Mouse (Mus musculus): ENCODE results near the gene Hes6. TPM values are rescaled to one million over a fixed set of nuclear protein-coding genes. Genes with fewer than 3 reads are reported as not detected.

The Hes6 gene
- polyA plus RNA-seq, 1 experiment from 2014 or later = 316 TPM

GRCm38 (mm10) chr1:91367295-91367694, 46.5 kb downstream of the Hes6 start:
- no peak overlapping the region for H3K4me2 ChIP-seq (ENCODE audit: low read depth)
- peaks cover 3% of the 10 kb centered on the region; the same call in 1 of the 2 replicates for H3K27me3 ChIP-seq (ENCODE audit: control insufficient read depth, insufficient read depth, low read length)
- H3K27ac ChIP-seq (ENCODE audit: low read depth, low read length) = no peak overlapping the region
- H3K9me3 ChIP-seq (ENCODE audit: control insufficient read depth, low read length) = no peaks in the 10 kb centered on the region
- H3K9ac ChIP-seq (ENCODE audit: low read length) = no peak overlapping the region
- no peak for DNase-seq (ENCODE audit: low spot score)
- H3K36me3 ChIP-seq (ENCODE audit: control insufficient read depth, insufficient read depth, low read length) = peaks cover 3% of the 10 kb centered on the region
- 96% methylated on average over 3 of the region's 3 CpGs for WGBS
- H3K4me1 ChIP-seq (ENCODE audit: control insufficient read depth, insufficient read depth, low read length) = peaks cover 7% of the 10 kb centered on the region; the same call in 1 of the 2 replicates
- H3K4me3 ChIP-seq (ENCODE audit: low read depth, low read length) = no peak overlapping the region
- no peak for ATAC-seq (ENCODE audit: insufficient read depth, low FRiP score, low TSS enrichment)

GRCm38 (mm10) chr1:91366215-91367108, 47.4 kb downstream of the Hes6 start, which contains the start of gene Erfe:
TSS of gene Erfe (plus strand) at chr1:91366430.
- ATAC-seq (ENCODE audit: insufficient read depth, low FRiP score, low TSS enrichment) (peak; percentile 29; the same call in 1 of the 2 replicates), DNase-seq (ENCODE audit: low spot score) (peak; percentile 80)
- Histone ChIP-seq H3K9ac (ENCODE audit: low read length) (peak within 1 kb of the TSS; percentile 59), H3K4me3 (ENCODE audit: low read depth, low read length) (peak within 1 kb of the TSS; percentile 36), H3K4me2 (ENCODE audit: low read depth) (peak within 1 kb of the TSS; percentile 72), H3K27me3 (ENCODE audit: control insufficient read depth, insufficient read depth, low read length) (peaks cover 3% of the 10 kb centered on the region; the same call in 1 of the 2 replicates), H3K4me1 (ENCODE audit: control insufficient read depth, insufficient read depth, low read length) (peaks cover 7% of the 10 kb centered on the region; the same call in 1 of the 2 replicates), H3K27ac (ENCODE audit: low read depth, low read length) (no peak within 1 kb of the TSS), H3K9me3 (ENCODE audit: control insufficient read depth, low read length) (no peaks in the 10 kb centered on the region), H3K36me3 (ENCODE audit: control insufficient read depth, insufficient read depth, low read length) (peaks cover 3% of the 10 kb centered on the region)
- WGBS = under 1% methylated on average over 68 of the region's 68 CpGs

GRCm38 (mm10) chr1:91365816-91366214, 48.0 kb downstream of the Hes6 start:
- WGBS = 30% methylated on average over 8 of the region's 8 CpGs
- ATAC-seq (ENCODE audit: insufficient read depth, low FRiP score, low TSS enrichment) (no peak), DNase-seq (ENCODE audit: low spot score) (no peak)
- Histone ChIP-seq H3K9me3 (ENCODE audit: control insufficient read depth, low read length) (no peaks in the 10 kb centered on the region), H3K36me3 (ENCODE audit: control insufficient read depth, insufficient read depth, low read length) (no peaks in the 10 kb centered on the region; the same call in 1 of the 2 replicates), H3K4me2 (ENCODE audit: low read depth) (peak overlapping the region; percentile 72), H3K27ac (ENCODE audit: low read depth, low read length) (no peak overlapping the region), H3K27me3 (ENCODE audit: control insufficient read depth, insufficient read depth, low read length) (peaks cover 3% of the 10 kb centered on the region; the same call in 1 of the 2 replicates), H3K4me1 (ENCODE audit: control insufficient read depth, insufficient read depth, low read length) (peaks cover 7% of the 10 kb centered on the region; the same call in 1 of the 2 replicates), H3K9ac (ENCODE audit: low read length) (no peak overlapping the region), H3K4me3 (ENCODE audit: low read depth, low read length) (peak overlapping the region; percentile 36; the same call in 1 of the 2 replicates)

- no peak for DNase-seq (ENCODE audit: low spot score)
- Histone ChIP-seq H3K27ac (ENCODE audit: low read depth, low read length) (no peak overlapping the region), H3K9me3 (ENCODE audit: control insufficient read depth, low read length) (no peaks in the 10 kb centered on the region), H3K4me3 (ENCODE audit: low read depth, low read length) (no peak overlapping the region), H3K27me3 (ENCODE audit: control insufficient read depth, insufficient read depth, low read length) (peaks cover 3% of the 10 kb centered on the region; the same call in 1 of the 2 replicates), H3K9ac (ENCODE audit: low read length) (no peak overlapping the region), H3K36me3 (ENCODE audit: control insufficient read depth, insufficient read depth, low read length) (no peaks in the 10 kb centered on the region; the same call in 1 of the 2 replicates), H3K4me2 (ENCODE audit: low read depth) (no peak overlapping the region), H3K4me1 (ENCODE audit: control insufficient read depth, insufficient read depth, low read length) (peaks cover 7% of the 10 kb centered on the region; the same call in 1 of the 2 replicates)
- no peak for ATAC-seq (ENCODE audit: insufficient read depth, low FRiP score, low TSS enrichment)
- WGBS = 93% methylated on average over 16 of the region's 16 CpGs
These were observed 48.8 kb downstream of the Hes6 start for GRCm38 (mm10) chr1:91364822-91365644.

- WGBS = 81% methylated on average over 5 of the region's 5 CpGs
- H3K36me3 ChIP-seq (ENCODE audit: control insufficient read depth, insufficient read depth, low read length) = no peaks in the 10 kb centered on the region
- no peak overlapping the region for H3K4me3 ChIP-seq (ENCODE audit: low read depth, low read length)
- DNase-seq (ENCODE audit: low spot score) (no peak), ATAC-seq (ENCODE audit: insufficient read depth, low FRiP score, low TSS enrichment) (no peak)
- no peak overlapping the region for H3K9ac ChIP-seq (ENCODE audit: low read length)
- H3K4me1 ChIP-seq (ENCODE audit: control insufficient read depth, insufficient read depth, low read length) = peaks cover 7% of the 10 kb centered on the region; the same call in 1 of the 2 replicates
- no peak overlapping the region for H3K4me2 ChIP-seq (ENCODE audit: low read depth)
- H3K27ac ChIP-seq (ENCODE audit: low read depth, low read length) = no peak overlapping the region
- peaks cover 3% of the 10 kb centered on the region; the same call in 1 of the 2 replicates for H3K27me3 ChIP-seq (ENCODE audit: control insufficient read depth, insufficient read depth, low read length)
- H3K9me3 ChIP-seq (ENCODE audit: control insufficient read depth, low read length) = no peaks in the 10 kb centered on the region
These were observed 51.7 kb downstream of the Hes6 start for GRCm38 (mm10) chr1:91362113-91362512.

Other genes starting within 250 kb of the Hes6 start
- gene Ramp1, start 234.2 kb downstream of the Hes6 start, polyA plus RNA-seq (2014; fragmentation: Nextera tagmentation; extraction: Ambion mirVana) = 0.57 and 1.2 TPM in 2 replicates
- gene Ube2f, start 163.7 kb downstream of the Hes6 start, polyA plus RNA-seq (2014; fragmentation: Nextera tagmentation; extraction: Ambion mirVana) = 86.8 and 89.1 TPM in 2 replicates
- gene Scly, start 115.7 kb downstream of the Hes6 start, polyA plus RNA-seq (2014; fragmentation: Nextera tagmentation; extraction: Ambion mirVana) = 14.2 and 14.3 TPM in 2 replicates
- 0.09 TPM in 1 of 2 replicates, not detected in the other for gene Espnl, start 92.0 kb downstream of the Hes6 start, polyA plus RNA-seq (2014; fragmentation: Nextera tagmentation; extraction: Ambion mirVana)
- 0.39 and 0.97 TPM in 2 replicates for gene Klhl30, start 63.0 kb downstream of the Hes6 start, polyA plus RNA-seq (2014; fragmentation: Nextera tagmentation; extraction: Ambion mirVana)
- gene Erfe, start 47.6 kb downstream of the Hes6 start, polyA plus RNA-seq (2014; fragmentation: Nextera tagmentation; extraction: Ambion mirVana) = 0.30 and 0.53 TPM in 2 replicates
- 165 and 178 TPM in 2 replicates for gene Ilkap, start 15.2 kb downstream of the Hes6 start, polyA plus RNA-seq (2014; fragmentation: Nextera tagmentation; extraction: Ambion mirVana)
- gene Per2, start 45.3 kb upstream of the Hes6 start, polyA plus RNA-seq (2014; fragmentation: Nextera tagmentation; extraction: Ambion mirVana) = 3.2 and 4.1 TPM in 2 replicates
- 7.9 and 8.1 TPM in 2 replicates for gene Traf3ip1, start 80.6 kb upstream of the Hes6 start, polyA plus RNA-seq (2014; fragmentation: Nextera tagmentation; extraction: Ambion mirVana)
- 11.9 and 16.7 TPM in 2 replicates for gene Asb1, start 126.5 kb upstream of the Hes6 start, polyA plus RNA-seq (2014; fragmentation: Nextera tagmentation; extraction: Ambion mirVana)